Mouse (Mus musculus): ENCODE measurements around the gene Tspan9.
A peak's percentile ranks its signal among the peaks of the same experiment; 100 is the strongest.

Gene Tspan9

GRCm38 (mm10) chr6:128143390-128144020, at the start of gene Tspan9:
Gene Tspan9 (minus strand): TSS chr6:128143594.
- DNase-seq = peak; percentile 88

- no peak for DNase-seq
Observed at GRCm38 (mm10) chr6:128183521-128183920, 40.1 kb upstream of the Tspan9 start.

DNA sequence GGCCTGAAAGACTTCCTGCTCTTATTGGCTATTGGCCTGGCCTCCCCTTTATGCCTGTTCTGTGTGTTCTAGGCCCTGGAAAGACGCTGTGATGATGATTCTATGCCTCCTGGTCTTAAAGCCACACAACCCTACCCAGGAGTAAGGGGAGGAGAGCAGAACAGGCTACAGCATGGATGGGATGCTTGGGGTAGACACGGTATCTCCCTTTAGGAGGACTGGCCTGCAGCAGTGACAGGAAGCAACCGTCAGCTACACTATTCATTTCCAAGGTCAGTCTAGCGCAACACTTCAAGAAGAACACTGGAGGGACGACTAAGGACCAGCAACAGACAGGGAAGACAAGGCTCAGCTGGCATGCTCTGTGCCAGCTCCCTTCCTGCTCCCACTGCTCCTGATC, 37.8 kb upstream of the Tspan9 start:
- no peak for DNase-seq

DNA sequence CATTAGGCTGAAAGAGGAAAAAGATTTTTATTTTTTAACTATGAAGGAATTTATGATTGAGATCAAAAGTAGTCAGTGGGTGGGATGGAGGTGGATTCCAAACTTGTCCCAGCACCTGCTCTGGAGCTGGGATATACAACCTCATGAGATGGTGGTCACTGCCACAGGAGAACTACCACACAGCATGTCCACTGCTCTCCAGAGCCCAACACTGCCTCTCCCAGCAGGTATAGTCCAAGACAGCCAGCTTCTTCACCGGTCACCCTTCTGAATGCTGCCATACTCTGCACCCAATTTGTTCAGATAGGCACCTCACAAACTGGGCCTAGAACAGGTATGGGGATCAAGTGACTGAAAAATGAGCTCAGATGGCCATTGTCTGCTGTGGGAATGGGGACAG, 36.3 kb upstream of the Tspan9 start:
- no peak for DNase-seq

GRCm38 (mm10) chr6:128179247-128179646, 35.9 kb upstream of the Tspan9 start:
- peak; percentile 24 for DNase-seq

GRCm38 (mm10) chr6:128178681-128179080, 35.3 kb upstream of the Tspan9 start:
- no peak for DNase-seq

DNA sequence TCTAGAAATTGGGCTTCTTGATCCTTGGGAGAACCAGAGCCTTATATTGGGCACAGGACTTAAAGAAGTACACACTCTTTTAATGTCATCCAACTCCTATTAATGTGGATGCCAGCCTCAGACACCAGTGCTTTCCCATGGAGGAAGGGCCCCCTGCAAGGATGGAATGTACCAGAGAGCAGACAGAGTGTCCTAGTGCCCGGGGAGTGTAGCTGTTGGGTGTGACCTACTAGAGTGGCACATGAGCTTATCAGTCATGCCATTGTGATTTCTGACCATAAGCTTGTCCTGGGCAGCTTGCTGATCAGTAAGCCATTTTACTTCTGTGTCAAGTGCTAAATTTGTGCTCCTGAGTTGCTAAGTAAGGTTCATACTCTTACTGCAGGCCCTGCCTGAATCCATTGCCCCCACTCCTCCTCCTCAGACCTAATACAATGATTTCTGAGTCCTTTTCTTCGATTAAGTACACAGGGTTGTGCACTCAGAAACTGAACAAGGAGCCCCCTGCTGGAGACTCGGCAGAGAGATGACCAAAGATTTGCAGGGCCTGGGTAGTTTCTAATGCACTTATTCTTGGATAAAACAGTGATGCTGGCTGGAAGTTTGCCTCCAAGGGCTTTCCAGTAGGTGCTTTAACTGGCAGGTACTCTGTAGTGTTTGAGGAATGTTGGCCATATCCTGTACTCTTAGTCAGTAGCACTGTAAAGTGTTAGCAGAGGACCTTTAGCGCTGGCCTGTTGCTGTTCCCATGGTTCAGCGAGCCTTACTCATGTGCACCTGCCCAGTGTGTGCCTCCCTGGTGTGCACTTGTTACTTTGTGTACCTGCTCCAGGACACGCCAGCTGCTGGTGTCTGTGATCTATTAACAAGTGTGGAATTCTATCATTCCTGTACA, 25.6 kb upstream of the Tspan9 start:
- peak; percentile 65 for DNase-seq

DNA sequence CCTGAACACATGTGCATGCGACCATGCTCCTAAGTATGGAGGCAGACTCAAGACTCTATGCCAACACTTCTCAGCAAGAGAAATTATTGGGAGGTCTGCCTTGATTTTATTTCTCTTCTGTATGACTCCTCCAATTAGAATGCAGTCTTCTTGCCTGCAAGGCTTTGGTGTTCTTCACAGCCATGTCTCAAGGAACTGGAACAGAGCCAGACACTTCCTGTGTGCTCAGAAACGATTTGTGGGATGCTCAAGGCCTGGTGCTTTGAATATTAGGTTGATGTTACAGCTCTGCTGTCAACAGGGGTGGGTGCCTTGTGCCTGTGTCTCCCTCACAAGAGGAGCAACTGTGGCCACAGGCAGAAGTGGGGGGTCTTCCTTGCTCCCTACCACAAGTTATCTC, 22.2 kb upstream of the Tspan9 start:
- no peak for DNase-seq

GRCm38 (mm10) chr6:128164632-128165031, 21.2 kb upstream of the Tspan9 start:
- DNase-seq = no peak

GRCm38 (mm10) chr6:128159092-128159491, 15.7 kb upstream of the Tspan9 start:
- no peak for DNase-seq

DNA sequence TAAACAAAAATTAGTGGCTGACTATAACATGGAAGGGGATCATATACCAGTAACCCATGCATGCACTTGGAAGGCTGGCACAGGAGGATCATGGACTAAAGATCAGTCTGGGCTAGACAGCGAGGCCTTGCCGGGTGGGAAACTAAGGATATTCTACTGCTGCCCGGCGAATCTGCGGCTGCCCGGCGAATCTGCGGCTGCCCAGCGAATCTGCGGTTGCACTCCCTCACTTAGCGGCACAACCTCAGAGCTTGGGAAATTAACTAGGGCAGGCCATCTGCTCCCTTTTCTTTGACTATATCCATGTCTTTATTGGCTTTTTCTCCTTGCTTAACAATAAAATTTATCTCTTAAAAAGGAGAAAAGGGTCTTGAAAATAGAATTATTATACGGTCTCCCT, 14.6 kb upstream of the Tspan9 start:
- DNase-seq = no peak

- no peak for DNase-seq
Observed at GRCm38 (mm10) chr6:128156476-128156875, 13.1 kb upstream of the Tspan9 start.

DNA sequence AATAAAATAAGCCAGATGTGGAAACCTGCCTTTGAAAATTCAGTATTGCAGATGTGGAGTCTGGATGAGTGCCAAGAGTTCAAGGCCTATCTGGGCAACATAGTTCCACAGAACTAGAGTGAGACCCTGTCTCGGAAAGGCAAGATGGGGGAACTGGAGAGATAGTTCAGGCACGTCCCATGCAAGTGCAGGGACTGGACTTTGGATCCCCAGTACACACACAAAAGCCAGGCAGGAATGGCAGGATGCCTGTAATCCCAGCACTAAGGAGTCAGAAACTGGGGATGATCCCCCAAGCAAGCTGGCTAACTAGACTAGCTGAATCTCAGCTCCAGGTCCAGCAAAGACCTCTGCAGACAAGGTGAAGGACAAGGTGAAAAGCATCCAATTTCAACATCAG, 12.5 kb upstream of the Tspan9 start:
- DNase-seq = no peak

GRCm38 (mm10) chr6:128145765-128146164, 2.4 kb upstream of the Tspan9 start:
- DNase-seq = no peak

DNA sequence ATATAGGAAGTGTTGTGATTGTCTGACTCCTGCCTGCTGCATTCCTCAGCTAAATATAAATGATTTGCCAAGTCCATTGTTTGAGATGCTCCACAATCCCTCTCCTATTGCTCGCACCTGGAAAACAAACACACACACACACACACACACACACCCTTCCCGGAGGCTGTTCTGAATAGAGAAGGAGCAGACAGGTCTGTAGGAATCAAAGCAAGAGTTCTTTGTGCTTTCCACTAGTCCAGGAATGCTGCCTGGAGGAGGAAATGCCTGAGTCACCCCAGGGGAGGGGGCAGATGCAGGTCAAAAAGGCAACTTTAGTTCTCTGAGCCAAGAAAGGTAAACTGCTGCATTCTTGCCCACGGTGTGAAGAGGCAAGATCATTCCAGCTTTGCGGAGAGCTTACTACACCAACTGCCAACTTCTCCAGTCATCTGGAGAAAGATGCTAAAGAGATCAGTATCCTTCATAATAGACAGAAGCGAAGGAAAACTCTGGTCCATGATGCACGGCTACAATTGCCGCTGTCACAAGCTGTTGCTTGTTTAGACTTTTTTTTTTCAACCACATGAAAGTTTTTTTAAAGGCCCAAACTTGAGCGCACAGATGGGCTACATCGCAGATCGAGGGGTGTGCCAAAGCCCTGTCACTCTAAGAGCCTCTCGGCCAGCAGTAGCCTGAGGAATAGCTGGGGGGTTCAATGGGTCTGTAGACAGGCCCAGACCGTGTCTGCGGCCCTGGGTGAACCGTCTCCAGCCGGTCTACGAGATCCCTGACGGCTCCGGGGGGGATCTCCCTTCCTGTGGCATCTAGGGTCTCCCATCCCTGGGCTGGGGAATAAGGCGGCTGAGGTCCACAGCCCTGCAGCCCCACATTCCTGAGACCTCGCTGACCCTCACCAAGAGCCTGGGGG, 770 bp downstream of the Tspan9 start:
- DNase-seq = peak; percentile 61

GRCm38 (mm10) chr6:128140724-128141123, 2.7 kb downstream of the Tspan9 start:
- DNase-seq = no peak

GRCm38 (mm10) chr6:128137855-128138254, 5.5 kb downstream of the Tspan9 start:
- no peak for DNase-seq

DNA sequence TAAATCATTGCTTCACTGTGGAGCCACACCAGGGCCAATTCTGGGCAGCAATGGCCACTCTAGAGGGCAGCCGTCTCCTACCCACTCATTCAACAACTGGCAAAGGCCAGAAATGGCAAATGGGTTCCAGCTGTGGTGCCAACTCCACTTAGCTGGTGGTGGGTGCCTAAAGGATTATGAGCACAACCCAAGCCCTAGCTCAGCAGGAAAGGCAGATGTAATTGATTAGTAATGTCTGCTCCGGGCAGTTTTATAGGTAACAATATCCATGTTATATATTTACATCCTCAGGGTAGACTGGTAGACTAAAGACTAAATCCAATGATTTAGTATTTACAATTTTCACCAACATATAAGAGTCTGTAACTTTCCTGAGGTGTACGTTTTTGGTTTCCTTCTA, 6.7 kb downstream of the Tspan9 start:
- DNase-seq = no peak

DNA sequence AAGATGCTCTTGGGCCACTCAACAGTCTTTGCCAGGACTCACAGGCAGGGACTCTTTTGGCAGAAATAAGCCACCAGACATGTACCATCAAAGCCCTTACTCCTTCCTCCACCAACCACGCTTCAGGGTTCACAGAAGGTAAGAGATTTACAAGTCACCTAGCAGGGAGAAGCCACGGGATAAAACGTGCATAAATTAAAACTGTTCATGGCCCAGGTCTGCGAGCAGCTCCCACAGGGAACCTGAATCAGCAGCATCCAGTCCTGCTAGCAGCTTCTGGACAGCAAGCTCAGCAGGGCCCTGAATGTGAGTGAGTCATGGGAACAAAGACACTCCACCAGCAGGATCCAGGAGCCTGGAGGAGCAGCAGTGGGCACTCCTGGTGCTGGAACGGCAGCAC, 7.9 kb downstream of the Tspan9 start:
- no peak for DNase-seq

DNA sequence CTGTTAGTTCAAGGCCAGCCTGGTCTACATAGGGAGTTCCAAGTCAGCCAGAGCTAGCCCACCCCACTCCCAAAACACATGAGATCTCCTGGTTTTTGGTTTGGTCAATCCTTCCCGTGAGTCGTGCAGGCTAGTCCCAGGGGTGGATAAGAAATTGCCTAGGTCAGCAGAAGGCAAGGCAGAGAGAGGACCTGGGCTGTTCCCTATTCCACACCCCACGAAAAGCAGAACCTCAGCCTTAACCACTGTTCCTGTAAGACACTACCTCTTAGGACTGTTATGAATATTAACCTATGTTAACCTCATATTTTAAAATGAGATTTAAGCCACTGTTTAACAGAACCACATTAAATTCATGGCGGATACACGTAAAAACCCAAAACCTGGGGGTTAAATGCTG, 8.4 kb downstream of the Tspan9 start:
- no peak for DNase-seq

GRCm38 (mm10) chr6:128134196-128134924, 9.0 kb downstream of the Tspan9 start:
- no peak for DNase-seq

- DNase-seq = peak; percentile 27
Observed at GRCm38 (mm10) chr6:128133679-128134191, 9.7 kb downstream of the Tspan9 start.
